Mouse (Mus musculus) kidney, postnatal 25 days (tissue): ENCODE results near the gene Ftsj1.

Experiments used
- DNase-seq, 2 experiments: peaks; one replicate each; pipeline ENCODE4 v3.0.0; 2021; ENCODE audit warnings: mixed read lengths in 2 of 2

Ftsj1 gene

DNA sequence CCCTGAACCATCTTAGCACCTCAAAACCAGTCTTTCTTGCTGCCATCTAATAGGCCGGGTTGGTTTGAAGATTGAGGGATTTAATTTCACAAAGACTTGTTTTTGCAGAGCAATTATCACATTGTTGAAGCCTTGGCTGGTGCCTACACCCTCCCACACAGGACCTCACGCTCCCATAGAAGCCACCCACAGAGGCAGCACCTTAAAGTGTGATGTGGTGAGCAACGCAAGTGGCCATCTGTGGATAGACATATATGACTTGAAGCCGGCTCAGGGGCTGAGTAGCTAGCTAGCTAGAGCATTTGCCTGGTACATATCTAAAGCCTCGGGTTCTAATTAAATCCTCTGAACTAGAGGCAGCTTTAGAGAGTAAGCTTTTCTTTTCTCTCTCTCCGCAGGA lies 34.8 kb downstream of the Ftsj1 start:
- no peak for DNase-seq

DNA sequence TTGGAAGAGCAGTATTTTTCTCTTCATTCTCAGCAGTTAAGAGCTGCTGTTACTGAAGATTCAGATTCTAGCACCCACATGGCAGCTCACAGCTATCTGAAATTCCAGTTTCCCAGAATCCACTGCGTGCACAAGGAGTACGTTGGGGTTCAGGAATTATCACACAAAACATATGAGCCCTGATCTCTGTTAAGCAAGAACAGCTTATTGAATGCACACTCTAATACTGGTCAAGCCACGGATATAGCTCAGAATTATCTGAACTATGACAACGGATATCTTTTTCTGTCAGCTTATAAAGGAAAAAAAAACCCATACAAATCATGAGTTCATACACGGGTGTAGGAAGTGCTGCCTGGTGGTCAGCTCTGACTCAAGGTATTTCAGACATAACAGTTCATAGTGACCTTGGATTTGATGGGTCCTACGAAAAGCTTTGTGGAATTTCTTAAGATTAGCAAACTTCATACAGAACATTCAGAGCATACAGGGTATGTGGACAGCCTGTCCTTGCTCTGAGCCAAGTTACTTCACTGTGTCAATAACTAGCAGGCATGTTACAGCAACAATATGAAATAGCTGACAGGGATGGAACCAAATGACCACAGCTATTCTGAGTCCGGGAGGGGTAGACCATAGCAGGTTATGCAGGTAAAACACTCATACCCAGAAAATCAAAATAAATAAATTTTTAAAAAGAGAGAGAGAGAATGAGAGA lies 40.6 kb downstream of the Ftsj1 start:
- DNase-seq: no peak

DNA sequence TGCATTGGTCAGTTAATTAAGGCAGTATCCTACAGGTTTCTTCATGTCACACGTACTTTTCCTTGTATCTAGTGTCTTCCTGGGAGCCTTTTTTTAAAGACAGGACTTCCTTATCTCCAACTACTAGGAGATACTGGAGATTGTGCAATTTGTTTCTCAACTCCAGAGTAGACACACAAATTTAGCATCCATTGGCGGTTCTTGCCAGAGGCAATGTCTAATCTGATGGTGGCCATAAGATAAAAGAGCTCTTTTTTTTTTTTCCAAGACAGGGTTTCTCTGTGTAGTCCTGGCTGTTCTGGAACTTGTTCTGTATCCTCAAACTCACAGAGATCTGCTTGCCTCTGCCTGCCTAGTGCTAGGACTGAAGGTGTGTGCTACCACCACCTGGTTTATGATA lies 42.5 kb downstream of the Ftsj1 start:
- no peak for DNase-seq

DNA sequence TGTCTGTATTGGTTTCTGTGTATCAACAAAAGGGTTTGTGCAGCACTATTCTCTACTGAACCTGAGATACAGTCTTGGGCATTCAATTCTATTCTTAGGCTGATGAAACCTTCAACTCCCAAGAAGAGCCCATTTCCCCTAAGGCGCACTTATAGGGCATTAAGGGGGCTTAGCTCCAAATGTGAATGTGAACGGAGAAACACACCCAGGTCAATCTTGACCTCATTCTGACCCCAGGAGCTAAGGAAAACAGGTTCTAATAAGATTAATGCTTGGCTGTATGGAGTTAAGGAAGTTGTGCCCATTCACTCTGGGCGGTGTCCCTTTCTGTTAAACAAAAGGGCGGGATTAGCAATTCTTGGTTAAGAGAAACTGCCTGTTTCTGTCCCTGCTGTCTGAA lies 45.0 kb downstream of the Ftsj1 start:
- DNase-seq: no peak

DNA sequence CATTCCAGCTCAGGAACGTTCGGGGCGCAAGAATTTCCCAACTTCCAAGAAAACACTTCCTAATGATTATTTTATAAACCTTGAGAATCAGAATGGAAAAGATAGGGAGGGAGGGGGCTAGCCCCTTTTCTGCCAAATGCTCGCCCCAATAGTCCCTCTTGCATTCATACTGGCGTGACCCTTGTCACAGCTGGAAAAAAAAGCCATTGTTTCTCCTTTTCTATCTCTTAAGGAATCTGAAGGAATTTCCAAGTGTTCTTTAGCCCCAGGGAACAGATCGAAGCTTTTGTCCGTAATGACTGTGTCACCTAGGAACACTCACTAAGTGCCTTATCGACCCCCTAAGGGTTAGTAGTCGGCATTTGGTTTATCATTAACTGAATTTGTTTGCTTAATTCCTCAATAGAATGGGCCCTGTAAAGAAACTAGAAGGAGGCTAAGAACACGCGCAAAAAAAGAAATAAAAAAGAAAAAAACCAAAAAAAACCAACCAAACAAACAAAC lies 45.5 kb downstream of the Ftsj1 start:
- no peak for DNase-seq

DNA sequence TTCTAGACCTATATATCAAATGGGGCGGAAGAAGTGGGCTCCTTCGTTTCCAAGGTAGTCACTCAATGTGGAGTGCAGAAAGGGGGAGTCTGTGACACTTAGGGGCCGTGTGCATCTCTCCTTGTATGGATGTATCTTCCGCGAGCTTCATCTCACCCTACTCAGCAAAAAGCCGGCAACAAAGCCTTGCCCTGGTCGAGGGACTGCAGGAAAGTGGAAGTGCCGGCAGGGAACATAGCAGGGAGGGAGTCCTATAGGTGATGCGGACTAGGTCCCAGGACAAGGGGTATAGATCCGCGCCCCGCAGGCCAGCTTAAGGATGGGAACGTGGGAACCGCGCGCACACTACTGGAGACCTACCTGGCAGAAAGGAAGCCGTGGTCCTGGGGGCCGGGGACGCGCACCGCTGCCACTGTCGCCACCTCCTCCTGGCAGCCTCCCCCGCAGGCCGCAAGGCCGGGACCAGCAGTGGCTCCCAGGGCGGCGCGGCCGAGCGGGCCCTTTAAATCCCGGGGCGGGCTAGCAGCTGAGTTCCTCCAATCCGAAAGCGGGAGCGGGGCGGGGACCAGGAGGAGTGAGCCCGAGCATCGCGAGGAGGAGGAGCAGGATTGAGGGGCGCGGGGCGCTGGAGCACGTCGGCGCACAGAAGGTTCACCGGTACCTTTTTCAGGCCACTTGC lies 46.1 kb downstream of the Ftsj1 start, which contains the start of gene Porcn:
Gene Porcn (minus strand): TSS at position 511 of the 679 bp plus-strand sequence.
- peak; percentile 86 to 94 for DNase-seq

DNA sequence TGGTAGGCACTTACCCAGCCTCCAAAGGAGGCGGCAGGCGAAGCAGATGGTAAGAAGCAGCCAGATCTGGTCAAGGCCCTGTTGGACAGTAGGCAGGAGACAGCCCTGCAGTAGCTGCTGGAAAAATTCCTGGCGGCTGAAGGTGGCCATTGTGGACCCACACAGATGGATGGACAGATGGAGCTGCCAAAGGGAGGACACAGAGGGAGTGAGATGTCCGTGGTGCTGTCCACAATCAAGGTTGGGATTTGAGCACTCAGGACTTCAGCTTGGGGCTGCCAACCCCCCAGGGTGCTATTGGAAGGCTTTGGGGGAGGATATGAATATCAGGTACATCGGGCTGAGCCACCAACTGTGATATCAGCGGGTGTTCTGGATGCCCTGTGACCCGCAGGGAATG lies 46.7 kb downstream of the Ftsj1 start:
- DNase-seq: no peak

DNA sequence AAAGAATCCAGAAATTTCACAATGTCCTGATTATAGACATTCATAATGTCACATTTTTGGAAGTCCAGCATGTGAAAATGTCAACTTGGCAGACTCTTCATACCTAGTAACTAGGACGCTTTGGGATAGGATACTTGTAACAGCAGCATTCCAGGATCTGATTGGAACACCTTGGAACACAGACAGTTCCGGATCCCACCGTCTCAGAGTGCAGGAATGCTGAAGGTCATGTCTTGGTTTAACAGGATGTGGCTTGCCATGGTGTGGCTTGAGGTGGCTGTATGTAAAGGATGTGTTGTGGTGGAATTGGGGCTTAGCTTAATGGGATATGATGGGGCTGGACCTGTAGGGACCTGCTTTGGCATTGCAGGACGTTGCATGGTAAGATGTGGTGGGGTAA lies 47.1 kb downstream of the Ftsj1 start:
- DNase-seq: no peak

DNA sequence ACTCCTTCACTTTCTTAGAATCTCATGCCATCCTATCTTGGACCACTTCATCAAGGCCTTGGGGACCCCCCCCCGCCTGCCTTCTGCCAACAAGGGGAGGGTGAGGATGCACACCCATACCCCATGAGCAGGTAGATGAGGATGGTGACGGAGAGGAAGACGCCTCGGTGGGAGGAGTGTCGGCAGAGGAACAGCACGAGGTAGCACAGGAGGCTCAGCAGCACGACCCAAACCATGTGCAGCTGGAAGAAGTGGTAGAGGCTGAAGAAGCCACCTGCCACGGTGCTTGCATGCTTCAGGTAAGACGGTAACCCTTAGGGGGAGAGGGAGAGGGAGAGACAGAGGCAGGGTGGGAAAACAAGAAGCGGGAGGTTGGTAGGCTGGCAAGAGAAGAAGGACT lies 48.1 kb downstream of the Ftsj1 start:
- no peak for DNase-seq

DNA sequence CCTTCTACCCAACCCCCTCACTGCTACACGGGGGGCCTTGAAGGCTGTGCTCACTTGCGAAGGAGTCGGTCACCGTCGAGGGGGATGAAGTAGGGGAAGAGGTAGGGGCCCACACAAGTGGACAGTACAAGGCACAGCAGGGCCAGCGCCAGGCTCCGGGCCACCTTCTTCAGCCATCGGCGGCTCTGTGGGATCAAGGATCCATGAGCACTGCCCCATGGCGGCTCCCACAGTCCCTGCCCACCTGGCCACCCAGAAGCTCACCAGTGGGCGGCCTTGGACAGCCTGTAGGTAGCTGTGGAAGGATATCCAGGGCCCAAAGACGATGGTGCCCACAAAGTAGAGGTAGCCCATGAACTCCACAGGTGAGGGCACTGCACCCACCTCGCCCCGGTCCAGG lies 49.1 kb downstream of the Ftsj1 start:
- no peak for DNase-seq

DNA sequence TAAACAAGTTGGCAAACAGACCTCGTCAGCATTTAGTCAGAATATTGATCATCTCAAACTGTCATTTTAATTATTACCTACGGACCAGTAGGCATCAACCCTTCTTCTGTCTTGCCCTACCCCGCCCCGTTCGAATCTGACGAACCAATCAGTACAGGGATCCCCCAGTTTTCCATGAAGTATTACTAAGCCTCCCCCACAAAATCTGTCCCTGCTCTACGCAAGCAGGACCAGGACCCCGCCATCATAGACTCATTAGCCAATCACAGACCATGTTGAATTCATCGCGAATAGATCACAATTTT lies 58.8 kb downstream of the Ftsj1 start, which contains the start of gene Ebp:
Gene Ebp (minus strand): TSS at position 94 of the 305 bp plus-strand sequence.
- DNase-seq: peak; percentile 5 to 44

DNA sequence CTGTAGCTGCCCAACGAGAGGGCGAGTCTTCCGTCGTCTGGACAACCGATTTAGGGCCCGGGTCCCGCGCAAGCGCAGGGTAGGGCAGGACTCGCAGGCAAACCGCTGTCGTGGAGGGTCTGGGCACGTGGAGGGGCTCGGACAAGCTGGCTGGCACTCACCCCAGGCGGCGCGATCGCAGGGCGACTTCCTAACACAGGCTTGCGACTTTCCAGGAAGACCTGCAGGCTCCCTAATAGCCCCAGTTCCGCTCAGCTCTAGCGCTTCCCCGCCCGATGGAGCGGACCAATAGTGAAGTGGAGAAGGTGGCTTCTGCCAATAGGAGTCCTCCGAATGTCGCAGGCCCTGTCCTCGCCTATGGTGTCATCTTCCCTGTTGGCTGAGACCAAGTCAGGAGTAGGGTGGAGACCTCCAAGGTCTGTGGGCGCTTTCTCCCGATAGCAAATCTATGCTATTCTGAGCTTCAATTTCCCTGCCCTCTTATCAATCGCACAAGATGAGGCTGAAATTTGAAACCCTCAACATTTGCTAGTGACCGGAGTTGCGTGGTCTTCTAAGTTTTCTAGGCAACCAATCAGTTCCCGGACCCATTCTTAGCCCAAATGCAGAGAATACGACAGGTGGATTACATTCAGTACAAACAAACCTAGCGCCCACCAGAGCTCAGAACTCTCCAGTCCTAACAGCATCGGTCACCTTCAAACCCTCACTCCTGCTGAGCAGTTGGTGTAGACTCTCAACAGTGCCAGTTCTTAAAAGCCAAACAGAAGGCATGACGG lies 59.4 kb downstream of the Ftsj1 start:
- DNase-seq: peak; percentile 81 to 93

DNA sequence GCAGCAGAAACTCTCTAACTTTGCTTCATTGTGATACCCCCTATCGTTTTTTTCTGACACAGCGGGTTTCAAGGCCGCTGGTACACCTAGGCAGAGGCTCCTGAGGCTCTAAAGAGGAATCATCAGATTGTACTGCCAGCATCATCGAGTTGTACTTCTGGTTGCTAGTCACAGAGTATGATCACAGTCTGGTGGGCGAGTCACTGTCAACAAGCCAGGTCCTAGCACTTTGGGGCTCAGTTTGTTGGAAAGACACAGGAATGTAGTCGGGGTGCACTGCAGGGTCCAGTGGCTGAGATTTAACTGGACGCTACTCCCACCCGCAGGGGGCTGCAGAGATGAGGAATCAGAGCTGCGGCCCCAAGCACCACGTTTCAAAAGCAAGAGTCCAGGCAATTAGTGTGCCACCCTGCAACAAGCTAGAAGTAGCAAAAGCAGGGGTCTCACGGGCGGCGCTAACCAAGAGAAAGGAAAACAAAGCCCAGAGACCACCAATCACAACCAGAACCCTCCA lies 60.0 kb downstream of the Ftsj1 start:
- peak in 1 of 2 experiments; percentile 36 for DNase-seq
